Mouse (Mus musculus) bone marrow macrophage, adult 2 months (primary cell): ENCODE data around the gene Adcy5.

Experiments used
- CTCF ChIP-seq: IDR thresholded peaks from 2 replicates; pipeline ENCODE4 v1.5.1; 2012; ENCODE audit warnings: low read depth, mild to moderate bottlenecking, low read length, moderate library complexity
- POLR2A ChIP-seq: IDR thresholded peaks from 2 replicates; pipeline ENCODE4 v1.6.1; 2012; ENCODE audit warnings: mild to moderate bottlenecking, low read depth, low read length, borderline replicate concordance

GRCm38 (mm10) chr16:35248825-35249224 lies 94.1 kb downstream of the Adcy5 start:
- no peak for TF ChIP-seq CTCF
- no peak for TF ChIP-seq POLR2A
